Comparison of ENCODE assay signal across 8 mouse cellular contexts in the genomic region with DNA sequence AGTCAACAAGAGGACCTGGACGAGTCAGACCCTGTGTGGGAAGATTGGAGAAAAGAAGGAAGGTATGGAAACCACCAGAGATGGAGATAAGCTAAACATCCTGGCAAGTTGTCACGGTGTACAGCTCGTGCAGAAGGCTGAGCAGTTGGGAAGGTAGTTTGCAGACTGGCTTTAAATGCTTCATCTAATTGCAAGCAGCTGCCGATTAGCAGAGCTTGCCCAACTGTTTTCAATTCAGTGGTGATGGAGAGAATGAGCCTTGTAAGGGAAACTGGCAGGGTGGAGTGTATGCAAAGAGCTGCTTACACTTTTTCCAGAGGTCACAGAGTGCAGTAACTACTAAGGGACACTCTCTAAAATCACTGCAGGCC.
DNase-seq lines count a peak whose midpoint lies in the region.

No protein-coding gene starts in this region.

- peak; percentile 69 to 71 for DNase-seq in cerebellum, postnatal 10 days
- no peak for DNase-seq in cerebellum, postnatal 36 days
- DNase-seq in right cerebral cortex, postnatal 4 days = peak; percentile 5
- DNase-seq in right cerebral cortex, adult 18-20 months = no peak
- peak; percentile 60 for DNase-seq in layer of hippocampus, adult 9-11 months
- peak; percentile 37 for DNase-seq in retina, postnatal 1 day
- no peak for DNase-seq in gastrocnemius, postnatal 36 days
- no peak for DNase-seq in spleen, postnatal 36 days (ENCODE audit: low spot score in 2 of 2)

- intact Hi-C loops in gastrocnemius, postnatal 36 days (cut with DNase I) = no loop called here

Comparison
In these comparisons a context has a peak if more than half of its experiments do, and no peak if none do; other contexts are left out.
1. DNase-seq: peak in cerebellum, postnatal 10 days (2 of 2), right cerebral cortex, postnatal 4 days (single experiment), layer of hippocampus, adult 9-11 months (single experiment) and retina, postnatal 1 day (single experiment); none in cerebellum, postnatal 36 days (0 of 2), right cerebral cortex, adult 18-20 months (single experiment), gastrocnemius, postnatal 36 days (0 of 2) and spleen, postnatal 36 days (0 of 2).